Mouse (Mus musculus): ENCODE measurements around the gene Iqgap2.

Iqgap2 gene

DNA sequence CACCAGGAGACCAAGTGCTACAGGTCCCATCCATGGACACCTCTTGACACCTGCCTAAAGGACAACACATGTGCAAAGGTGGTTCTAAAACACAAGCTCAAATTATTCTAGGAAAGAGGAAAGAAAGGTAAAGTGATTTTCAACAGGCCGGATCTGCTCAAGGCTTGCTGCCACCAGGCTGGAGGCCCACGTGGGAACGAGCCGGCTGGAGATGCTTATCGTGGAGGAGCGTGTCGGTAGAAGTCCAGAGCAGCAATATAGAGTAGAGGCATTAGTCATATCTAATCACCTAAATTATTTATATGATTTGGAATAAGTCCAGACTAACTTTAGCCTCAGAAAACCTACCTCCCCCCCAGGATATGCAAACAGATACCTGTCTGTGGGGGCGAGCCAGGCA is 112.5 kb downstream of the Iqgap2 start:
- no peak for ATAC-seq (ENCODE audit: low TSS enrichment)

DNA sequence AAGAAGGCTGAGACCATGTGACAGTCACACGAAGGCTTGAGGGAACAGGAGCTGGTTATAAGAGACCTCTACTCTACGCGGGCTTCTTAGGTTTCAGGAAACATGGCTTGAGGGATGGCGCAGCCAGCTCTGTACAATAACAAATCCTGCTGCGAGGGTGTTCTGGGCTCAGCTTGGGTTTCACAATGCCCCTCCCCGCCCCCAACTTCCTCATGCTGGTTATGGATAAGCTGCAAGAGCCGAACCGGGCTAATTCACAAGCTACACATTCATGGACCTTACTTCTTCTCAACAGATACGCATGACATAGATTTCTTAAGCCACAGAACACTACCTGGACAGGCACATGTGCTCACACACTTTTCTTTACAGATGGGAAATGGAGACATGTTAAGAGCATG is 113.0 kb downstream of the Iqgap2 start:
- no peak for ATAC-seq (ENCODE audit: low TSS enrichment)

DNA sequence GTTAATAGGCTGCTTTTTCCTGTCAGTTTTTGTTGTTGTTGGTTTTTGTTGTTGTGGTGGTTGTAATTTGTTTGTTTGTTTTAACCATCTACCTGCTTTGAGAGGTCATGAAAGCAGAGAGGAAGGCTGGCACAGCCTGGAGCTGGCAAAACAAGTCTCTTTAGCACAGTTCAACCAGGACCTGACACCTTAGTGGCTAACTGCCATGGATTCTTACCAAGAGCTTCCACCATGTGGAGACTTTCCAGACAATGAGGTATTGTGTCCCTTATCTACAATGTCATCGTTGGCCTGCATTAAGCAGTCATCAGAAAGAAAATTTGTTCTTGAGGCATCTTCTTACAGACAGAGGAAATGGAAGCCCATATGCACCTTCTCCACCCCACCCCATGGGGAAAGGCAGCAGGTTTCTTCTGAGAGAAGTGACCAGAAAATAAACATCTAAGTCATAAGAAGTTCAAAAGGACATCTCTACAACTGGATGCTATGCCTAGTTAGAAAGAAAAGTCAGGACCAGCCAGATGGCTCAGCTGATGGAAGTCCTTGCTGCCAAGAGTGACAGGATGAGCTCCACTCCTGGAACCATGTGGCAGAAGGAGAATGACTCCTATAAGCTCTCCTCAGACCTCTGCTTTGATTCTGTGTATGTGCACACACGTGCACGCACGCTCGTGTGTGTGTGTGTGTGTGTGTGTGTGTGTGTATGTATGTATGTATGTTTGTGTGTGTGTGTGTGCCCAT is 113.9 kb downstream of the Iqgap2 start:
- ATAC-seq (ENCODE audit: low TSS enrichment): no peak

DNA sequence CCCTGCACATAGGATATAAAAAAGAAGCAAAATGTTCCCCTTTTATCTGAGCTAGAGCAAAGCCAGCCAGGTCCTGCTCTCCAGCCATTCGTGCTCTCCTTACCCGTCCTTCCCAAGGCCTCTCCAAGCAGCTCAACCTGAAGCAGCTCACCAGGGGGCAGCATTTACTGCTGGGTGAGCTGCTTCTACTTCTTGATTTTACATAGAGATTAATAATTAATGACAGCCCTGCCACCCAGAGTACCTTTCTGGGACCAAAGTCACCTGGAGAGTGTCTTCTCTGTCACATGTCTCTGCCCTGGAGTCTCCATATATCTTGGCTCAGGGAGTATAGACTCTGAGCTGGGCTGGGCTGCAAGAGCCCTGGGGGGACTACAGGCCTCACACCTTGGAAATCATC is 114.5 kb downstream of the Iqgap2 start:
- 0 out of 2 replicates have a peak, but pooled peaks have one; percentile 51 for ATAC-seq (ENCODE audit: low TSS enrichment)

DNA sequence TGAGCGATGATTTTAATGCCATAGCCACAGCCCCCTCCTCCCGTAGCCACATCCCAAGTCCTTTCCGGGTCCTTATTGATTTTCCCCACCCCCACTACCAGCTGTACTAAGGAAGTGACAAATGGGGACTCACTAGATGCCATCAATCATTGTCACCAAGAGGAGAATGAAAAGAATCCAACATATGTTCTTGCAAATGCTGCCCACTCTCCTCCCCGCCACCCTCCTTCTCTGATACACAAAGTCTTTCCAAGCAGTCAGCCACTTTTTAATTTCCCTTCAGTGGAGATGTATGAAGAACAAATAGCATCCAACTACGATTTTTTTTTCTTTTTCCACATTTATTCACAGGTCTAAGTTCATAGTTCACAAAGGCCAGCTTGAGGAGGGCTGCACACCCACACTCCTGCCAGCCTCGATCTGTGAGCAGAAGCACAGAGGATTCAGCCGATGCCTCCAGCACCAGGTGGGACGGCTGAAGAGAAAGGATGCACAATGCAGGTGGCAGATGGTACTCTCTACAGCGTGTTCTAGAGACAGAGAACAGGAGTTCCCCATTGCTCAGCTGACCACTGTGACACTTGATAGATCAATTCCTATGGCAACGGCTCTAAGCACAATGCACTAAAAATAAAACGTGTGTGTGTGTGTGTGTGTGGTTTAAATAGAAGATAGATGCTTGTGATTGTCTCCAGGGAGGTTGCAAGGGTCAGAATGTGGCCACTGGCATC is 116.6 kb downstream of the Iqgap2 start:
- peak; percentile 36 for ATAC-seq (ENCODE audit: low TSS enrichment)

DNA sequence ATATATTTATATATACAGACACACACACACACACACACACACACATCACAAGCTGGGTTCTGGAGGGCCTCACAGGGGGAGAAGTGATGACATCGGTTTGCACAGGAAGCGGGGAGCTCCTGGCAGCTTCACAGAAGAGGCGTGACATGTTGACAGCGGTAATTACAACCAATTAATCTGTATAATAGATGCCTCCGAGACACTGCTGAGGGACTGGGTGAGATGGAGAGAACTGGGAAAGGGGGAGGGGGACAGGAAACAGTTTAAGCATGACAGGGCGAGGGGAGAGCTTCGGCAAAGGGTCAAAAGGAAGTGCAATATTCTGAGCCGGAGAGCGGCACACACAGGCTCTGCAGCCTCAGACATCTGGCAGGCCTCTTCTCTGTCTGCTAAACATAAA is 126.7 kb downstream of the Iqgap2 start:
- no peak for ATAC-seq (ENCODE audit: low TSS enrichment)

DNA sequence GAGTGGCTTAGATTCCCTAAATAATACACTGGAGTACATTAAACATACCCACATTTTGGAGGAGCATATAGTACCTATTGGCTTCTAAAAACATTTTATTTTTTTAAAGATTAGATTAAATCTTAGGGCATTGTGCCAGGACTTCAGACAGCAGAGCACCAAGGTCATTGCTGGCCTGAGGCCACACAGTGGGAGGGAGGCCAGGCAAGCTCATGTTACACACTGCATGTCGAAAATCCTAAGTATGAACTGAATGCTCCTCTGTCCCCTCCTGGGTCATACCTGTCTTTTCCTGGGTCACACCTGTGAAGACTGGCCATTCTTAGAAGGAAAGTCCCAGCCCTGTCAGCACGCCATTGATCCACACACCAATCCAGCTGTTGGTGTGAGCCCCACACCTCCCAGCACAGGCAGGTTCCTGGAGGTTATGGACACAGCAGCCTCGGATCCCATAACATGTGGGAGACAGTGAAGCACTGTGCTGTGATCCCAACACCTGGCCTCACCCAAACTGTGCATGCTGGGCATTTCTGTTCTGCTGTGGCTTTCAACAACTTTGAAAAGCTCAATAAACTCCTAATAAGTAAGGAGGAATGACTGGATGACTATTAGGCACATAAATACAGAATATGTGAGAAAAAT is 127.7 kb downstream of the Iqgap2 start:
- no peak for ATAC-seq (ENCODE audit: low TSS enrichment)

DNA sequence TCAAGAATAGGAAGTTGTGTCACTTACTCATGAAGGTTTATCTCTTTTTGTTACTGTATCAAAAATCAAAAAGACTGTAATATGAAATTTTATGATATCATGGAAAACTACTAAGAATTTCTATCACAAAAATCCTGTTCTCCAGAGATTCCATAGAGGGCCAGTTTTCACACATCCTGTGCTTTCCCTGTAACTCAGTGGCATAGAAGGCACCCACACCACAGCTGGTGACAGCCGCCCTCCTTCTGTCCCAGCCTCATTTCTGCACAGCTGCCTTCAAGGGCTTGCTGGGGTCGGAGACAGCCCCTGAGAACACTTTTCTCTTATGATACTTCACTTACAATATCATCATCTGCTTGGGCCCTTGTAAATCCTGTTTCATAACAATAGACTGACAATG is 131.9 kb downstream of the Iqgap2 start:
- peak; percentile 72; the same call in 1 of the 2 replicates for ATAC-seq (ENCODE audit: low TSS enrichment)

DNA sequence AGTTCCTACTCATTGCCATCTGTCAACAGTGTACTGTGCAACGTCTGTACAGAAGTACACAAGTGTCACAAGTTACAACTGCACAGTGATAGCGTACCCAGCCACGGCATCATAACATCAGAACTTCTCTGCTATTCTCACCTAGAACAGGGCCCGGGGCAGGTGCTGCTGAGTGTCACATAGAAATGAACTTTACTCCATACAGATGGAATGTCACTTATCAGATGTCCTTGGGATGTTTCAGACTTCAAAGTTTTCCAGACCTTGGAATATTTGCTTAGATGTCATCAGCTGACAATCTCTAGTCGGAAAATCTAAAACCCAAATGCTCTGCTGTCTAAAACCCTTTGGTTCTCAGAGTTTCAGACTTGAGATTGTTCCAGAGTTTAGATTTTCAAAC is 137.4 kb downstream of the Iqgap2 start:
- ATAC-seq (ENCODE audit: low TSS enrichment): no peak

DNA sequence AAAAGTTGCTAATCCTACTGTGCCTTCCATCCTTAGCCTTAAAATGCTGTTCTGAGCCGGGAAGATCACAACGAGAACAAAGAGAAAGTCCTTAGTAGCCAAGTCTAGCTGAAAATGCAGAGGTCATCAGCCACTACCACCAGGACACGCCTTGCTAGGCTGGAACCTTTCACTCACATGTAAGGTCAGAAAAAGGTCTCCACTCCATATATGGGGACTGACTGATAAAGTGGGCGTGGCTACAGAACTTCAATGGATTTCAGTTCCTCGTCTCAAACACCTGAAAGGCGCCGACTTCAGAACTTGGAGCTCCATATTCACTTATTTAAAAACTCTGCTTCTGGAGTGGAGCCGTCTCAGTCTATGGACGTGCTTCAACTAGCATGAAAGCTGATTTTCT is 139.3 kb downstream of the Iqgap2 start:
- ATAC-seq (ENCODE audit: low TSS enrichment): no peak

DNA sequence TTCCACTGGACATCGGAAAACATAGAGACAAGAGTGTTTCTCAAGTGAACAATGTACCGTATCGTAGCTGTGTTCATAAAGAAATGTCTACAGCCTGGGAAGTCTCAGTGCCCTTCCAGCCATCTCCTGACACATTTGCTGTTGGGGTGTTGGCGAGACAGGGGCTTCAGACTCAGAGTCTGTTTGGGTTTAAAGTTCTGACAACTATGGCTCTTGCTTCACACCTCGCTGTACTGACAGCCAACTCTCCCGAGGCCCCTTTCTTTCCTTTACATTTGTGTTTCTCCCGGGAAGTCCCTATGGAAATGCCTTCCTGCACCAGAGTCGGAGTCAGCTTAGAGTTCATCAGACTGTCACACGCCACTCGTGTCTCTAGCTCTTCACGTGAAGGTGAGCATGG is 144.2 kb downstream of the Iqgap2 start:
- no peak for ATAC-seq (ENCODE audit: low TSS enrichment)

DNA sequence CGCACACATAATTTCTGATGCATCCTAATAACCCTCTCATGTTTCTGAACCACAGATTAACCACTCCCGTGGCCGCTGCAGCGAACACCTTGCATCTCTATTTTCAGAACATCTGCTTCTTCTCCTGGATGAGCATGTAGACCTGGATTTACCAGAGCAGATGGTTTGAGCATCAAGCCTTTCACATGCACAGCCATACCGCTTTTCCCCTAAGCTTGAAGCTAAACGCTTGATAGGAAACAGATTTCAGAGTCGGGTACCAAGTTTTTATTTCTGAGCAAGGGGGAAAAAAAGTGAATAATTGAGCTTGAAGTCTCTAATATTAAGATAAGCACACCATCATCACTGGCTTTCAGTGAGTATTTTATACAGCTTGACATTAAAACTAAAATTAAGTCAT is 144.6 kb downstream of the Iqgap2 start:
- ATAC-seq (ENCODE audit: low TSS enrichment): no peak

DNA sequence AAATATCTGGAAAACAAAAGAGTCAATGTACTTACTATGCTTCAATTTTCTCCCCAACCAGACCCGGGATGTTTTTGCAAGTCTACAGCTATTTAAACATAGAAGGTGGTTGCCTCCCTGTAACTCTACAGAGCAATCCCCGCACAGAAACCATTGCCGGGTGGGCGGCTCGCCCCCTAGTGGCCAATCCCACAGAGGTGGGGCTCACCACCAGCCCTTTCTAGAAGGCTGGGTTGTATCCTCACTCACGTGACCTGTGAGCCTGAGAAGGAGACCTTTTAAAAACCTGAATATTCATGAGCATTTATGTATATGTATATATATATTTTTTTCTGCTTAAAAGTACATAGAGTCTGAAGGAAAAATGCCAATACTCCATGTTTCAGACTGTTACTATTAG is 145.2 kb downstream of the Iqgap2 start:
- ATAC-seq (ENCODE audit: low TSS enrichment): peak; percentile 75

DNA sequence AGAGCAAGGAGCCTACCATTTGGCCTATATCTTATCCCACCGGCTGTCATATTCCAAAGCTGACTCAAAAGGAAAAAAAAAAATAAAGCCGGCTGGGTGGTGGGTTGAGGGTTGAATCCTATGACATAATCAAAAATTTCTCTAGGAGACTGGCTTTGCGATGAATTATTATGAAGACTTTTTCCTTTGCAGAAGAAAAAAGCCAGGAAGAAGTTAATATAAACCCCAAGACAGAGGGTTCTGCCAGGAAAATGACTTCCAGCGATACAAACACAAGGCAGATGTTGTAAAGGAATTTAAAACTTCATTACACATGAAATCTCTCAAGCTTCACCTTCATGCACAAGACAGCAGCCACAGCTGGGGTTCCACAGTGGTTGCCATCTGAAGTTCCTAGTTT is 146.3 kb downstream of the Iqgap2 start:
- no peak for ATAC-seq (ENCODE audit: low TSS enrichment)

DNA sequence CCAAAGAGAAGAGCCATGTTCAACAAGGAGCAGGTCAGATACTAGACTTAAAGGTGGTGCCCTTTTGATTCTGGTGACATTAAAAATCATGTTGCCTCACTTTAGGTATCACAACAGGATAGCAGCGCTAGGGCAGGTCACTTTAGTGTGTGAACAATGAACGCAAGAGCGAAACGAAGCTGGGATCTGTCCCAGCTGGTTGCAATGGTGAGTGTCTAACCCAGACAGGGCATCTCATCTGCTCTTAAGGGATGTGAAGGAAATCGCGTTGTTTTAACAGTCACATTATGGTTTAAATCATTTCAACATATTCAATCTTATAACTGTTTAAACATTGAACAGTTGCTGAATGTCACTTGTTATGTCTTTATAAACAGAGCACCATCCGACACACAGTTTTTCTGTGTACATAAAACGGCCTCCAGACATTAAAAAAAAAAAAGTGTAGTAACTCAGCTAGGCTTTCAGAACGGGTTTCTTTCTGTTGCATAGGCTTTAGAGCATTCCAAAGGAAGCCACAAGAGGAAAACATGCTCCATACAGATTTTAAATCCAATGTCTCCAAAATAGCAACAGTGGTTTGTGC is 148.7 kb downstream of the Iqgap2 start:
- ATAC-seq (ENCODE audit: low TSS enrichment): no peak

DNA sequence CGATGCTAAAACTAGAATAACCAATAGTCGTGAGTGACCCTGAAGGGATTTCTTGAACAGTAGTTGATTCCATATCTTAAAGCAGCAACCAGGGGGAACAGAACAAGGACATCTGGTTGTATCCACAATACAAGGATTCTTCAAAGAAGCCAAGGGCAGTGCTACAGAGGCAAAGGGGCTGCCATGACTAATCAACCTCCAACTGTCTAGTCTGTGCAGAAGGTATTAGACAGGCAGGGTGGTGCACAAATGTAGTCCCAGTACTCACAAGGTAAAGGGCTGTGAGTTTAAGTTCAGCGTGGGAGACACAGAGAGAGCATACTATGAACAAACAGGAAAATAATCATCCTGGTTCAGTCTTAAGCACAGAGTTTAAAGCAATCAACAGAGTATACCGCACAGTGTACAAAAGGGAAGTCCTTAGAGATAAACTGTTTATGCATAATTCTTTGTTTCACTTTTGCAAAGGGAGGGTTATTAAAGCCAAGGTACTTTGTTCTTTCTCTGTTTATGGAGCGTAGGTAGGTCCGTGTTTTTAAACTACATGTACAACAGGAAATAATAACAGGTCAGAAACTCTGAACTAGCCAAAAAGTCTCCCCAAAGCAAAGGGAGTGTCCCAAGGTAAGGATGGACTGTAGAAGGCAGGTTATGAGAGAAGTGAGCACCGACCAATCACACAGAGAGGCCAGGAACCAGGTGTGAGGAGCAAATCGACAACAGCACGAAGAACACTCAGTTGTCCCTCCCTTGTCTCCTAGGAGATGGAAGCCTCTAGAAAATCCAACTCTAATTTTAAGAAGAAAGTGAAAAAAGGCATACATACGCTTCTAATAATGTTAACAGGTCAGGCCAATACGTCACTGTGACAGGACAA is 149.7 kb downstream of the Iqgap2 start:
- ATAC-seq (ENCODE audit: low TSS enrichment): no peak

DNA sequence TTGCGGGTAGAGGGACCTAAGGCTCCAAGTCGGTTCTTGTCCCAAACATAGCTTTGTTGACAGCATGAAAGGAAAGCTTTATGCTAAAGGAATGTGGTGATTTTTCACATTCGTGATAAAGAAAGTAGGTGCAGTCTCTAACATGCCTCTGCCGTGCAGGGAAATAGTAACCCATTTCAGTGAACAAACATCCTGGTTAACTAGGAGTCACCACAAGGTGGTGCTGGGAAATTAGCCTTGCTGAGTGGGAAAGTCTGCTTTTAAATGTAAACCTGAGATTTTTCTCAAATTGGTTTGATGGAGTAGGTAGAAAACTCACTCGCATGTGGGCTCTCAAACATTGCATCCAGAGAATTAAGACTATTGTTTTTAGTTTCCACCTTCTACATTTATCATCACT is 152.1 kb downstream of the Iqgap2 start:
- ATAC-seq (ENCODE audit: low TSS enrichment): peak; percentile 86

DNA sequence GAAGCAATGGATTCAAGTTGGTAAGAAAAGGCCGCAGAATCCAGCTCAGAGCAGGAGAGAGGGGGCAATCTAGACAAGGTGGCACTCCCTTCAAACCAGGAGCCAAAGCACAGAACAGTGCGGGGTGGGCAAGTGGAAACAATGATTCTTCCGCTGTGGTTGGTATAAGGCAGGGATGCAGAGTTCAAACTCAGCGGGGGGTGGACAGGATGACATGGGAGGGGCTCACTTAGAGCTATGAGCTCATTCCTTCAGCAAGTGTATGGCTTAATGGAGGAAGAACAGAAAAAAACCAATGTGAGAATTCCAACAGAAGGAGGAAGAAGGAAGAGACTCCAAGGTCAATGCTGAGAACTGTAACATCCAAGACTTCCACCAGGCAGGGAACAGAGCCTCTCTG is 161.2 kb downstream of the Iqgap2 start:
- no peak for ATAC-seq (ENCODE audit: low TSS enrichment)

DNA sequence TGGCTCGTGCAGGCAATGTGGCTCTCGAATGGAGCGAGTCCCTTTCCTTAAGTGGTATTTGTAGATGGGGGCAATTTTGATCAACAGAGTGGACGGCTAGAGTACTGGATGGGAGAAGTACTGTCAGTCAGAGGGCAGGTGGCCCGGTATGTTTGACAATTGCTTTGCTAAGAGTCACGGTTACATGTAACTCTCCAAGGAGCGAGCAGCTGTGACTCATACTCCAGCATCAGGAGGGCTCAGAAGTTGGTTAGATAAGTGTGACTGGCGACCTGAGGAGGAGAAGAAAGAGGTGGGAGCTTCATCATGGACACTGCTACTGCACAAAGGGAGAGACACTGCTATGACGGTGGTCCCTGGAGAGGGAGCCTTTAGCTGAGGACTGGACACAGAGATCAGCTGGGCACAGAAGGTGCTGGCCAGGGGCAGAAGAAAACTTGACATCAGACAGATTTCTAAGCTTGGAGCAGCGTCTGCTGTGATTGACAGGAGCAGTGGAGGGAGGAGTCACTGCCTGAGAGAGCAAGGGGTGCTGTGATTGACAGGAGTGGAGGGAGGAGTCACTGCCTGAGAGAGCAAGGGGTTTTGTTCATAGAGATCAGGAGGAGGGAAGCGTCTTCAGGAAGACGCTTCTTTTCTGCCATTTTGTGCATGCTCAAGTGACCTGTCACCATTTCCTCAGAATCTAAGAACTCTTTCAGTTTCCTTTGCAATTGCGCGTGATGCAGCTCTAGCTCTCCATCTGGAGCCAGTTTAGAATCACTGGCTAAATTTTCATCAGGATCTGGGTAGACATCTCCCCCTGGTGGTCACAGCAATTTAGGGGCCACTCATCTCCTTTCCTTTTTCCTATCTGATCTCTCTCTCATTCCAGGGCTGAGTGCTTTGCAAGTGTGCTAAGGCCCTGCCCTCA is 172.1 kb downstream of the Iqgap2 start:
- peak; percentile 90 for ATAC-seq (ENCODE audit: low TSS enrichment)

DNA sequence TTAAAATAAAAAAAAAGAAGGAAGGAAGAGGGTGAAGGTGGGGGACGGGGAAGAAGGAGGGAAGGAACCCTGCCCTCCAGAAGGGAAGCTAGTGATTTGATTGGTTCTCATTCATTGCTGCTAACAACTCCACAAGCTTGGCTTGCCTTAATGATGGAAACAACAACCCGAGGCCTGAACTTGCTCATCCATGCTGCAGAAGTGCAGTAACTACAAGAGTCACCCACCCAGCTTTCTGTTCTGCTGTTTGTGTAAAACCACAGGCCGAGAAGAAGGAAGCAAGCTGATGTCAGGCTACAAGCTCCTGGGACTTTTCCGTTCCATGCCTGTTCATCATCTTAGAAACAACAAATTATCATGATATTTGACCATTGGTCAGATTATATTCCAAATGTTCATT is 176.4 kb downstream of the Iqgap2 start:
- no peak for ATAC-seq (ENCODE audit: low TSS enrichment)
